Mouse (Mus musculus) lung, postnatal 0 days (tissue): ENCODE data around the gene Mical2. TPM values are rescaled to one million over a fixed set of nuclear protein-coding genes. Genes with fewer than 3 reads are reported as not detected.

Experiments used
- ATAC-seq: fragments of 200-750 bp; cut with Nextera tagmentation; 2 replicates; pipeline ENCODE4 v1.8.0; 2017; ENCODE audit warnings: moderate library complexity
- DNase-seq: peaks from one replicate; pipeline ENCODE4 v3.0.0-alpha.2; 2016; ENCODE audit warnings: low spot score
- H3K27ac ChIP-seq: fragments of 300-500 bp; sonication (generic); 2 replicates; pipeline ENCODE4 v1.5.1; 2014; ENCODE audit warnings: antibody characterized with exemption, mild to moderate bottlenecking, low read length, mixed read lengths
- H3K27me3 ChIP-seq: fragments of 300-500 bp; sonication (generic); replicated peaks from 2 replicates; pipeline ENCODE4 v1.6.1; 2014; ENCODE audit warnings: low read length, mixed read lengths; ENCODE audit not compliant: insufficient read depth
- H3K36me3 ChIP-seq: fragments of 300-500 bp; sonication (generic); 2 replicates; pipeline ENCODE4 v1.6.1; 2014; ENCODE audit warnings: low read length, mixed read lengths; ENCODE audit not compliant: insufficient read depth
- H3K4me1 ChIP-seq: fragments of 300-500 bp; sonication (generic); 2 replicates; pipeline ENCODE4 v1.6.1; 2014; ENCODE audit warnings: antibody characterized with exemption, low read depth, low read length, mixed read lengths; ENCODE audit not compliant: insufficient read depth
- H3K4me2 ChIP-seq: fragments of 300-500 bp; sonication (generic); replicated peaks from 2 replicates; pipeline ENCODE4 v1.6.1; 2014; ENCODE audit warnings: low read depth, mild to moderate bottlenecking, low read length, moderate library complexity, mixed read lengths
- H3K4me3 ChIP-seq: fragments of 300-500 bp; sonication (generic); 2 replicates; pipeline ENCODE4 v1.5.1; 2014; ENCODE audit warnings: low read depth, low read length
- H3K9ac ChIP-seq: fragments of 300-500 bp; sonication (generic); replicated peaks from 2 replicates; pipeline ENCODE4 v1.6.1; 2014; ENCODE audit warnings: low read depth, mild to moderate bottlenecking
- H3K9me3 ChIP-seq: fragments of 300-500 bp; sonication (generic); 2 replicates; pipeline ENCODE4 v1.6.1; 2016; ENCODE audit warnings: low read length, mixed read lengths
- CTCF ChIP-seq: IDR thresholded peaks from 2 replicates; pipeline ENCODE4 v1.5.1; 2016; ENCODE audit warnings: antibody characterized with exemption, mild to moderate bottlenecking
- EP300 ChIP-seq: IDR thresholded peaks from 2 replicates; pipeline ENCODE4 v1.6.1; 2016; ENCODE audit warnings: antibody characterized with exemption, mild to moderate bottlenecking, control low read depth
- WGBS: fragments of 180-500 bp; shearing (Covaris S2); extraction: QIAGEN DNeasy Blood & Tissue Kit; methylation state at CpG from one replicate; pipeline ENCODE4 v1.1.7; 2014; 5-methylcytosine and 5-hydroxymethylcytosine counted together
- polyA plus RNA-seq: library from polyadenylated mRNA; unstranded; fragments of >200 nt; fragmentation: Nextera tagmentation; extraction: Ambion mirVana; gene quantifications from 2 replicates; pipeline ENCODE4 v1.2.1, GENCODE M21; 2015

Gene Mical2
- polyA plus RNA-seq, 1 experiment from 2014 or later = 19.7 TPM

DNA sequence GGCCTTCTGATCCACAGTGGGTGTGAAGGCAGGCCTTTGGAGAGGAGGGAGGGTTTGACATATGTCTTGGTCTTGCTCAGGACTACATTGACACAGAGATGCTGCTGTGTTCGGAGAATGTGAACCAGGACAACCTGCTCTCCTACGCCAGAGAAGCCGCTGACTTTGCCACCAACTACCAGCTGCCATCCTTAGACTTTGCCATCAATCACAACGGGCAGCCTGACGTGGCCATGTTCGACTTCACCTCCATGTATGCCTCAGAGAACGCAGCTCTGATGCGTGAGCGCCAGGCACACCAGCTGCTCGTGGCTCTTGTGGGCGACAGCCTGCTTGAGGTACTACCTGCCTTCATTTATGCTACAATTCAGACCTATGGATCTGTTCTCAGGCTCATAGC lies 92.7 kb downstream of the Mical2 start:
- TF ChIP-seq EP300 (no peak), CTCF (no peak)
- no peak for ATAC-seq
- Histone ChIP-seq H3K9ac (no peak overlapping the region), H3K4me2 (no peak overlapping the region), H3K4me1 (no peaks in the 10 kb centered on the region), H3K4me3 (no peak overlapping the region), H3K9me3 (no peaks in the 10 kb centered on the region), H3K27me3 (no peaks in the 10 kb centered on the region), H3K27ac (no peak overlapping the region), H3K36me3 (peaks cover 40% of the 10 kb centered on the region)
- WGBS = 95% methylated on average over 11 of the region's 11 CpGs
- DNase-seq = no peak

DNA sequence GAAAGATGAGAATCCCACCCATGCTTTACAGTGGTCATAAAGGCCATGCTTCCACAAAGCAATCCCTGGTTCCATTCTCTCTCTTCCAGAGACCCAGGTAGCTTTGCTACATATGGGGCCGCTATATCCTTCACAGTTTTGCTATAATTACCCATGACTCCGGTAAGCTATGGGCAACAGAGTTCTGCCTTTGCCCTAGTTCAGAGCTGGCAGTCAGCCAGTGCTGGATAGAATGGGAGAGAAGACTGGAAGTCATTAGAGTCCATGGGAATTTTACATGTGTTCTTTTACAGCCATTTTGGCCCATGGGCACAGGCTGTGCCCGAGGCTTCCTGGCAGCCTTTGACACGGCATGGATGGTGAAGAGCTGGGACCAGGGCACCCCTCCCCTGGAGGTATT lies 93.8 kb downstream of the Mical2 start:
- ATAC-seq (no peak), DNase-seq (no peak)
- Histone ChIP-seq H3K9me3 (no peaks in the 10 kb centered on the region), H3K4me2 (no peak overlapping the region), H3K4me1 (no peaks in the 10 kb centered on the region), H3K27me3 (no peaks in the 10 kb centered on the region), H3K9ac (no peak overlapping the region), H3K4me3 (no peak overlapping the region), H3K27ac (no peak overlapping the region), H3K36me3 (peaks cover 45% of the 10 kb centered on the region)
- 72% methylated on average over 4 of the region's 4 CpGs for WGBS
- no peak for TF ChIP-seq EP300
- TF ChIP-seq CTCF = no peak

DNA sequence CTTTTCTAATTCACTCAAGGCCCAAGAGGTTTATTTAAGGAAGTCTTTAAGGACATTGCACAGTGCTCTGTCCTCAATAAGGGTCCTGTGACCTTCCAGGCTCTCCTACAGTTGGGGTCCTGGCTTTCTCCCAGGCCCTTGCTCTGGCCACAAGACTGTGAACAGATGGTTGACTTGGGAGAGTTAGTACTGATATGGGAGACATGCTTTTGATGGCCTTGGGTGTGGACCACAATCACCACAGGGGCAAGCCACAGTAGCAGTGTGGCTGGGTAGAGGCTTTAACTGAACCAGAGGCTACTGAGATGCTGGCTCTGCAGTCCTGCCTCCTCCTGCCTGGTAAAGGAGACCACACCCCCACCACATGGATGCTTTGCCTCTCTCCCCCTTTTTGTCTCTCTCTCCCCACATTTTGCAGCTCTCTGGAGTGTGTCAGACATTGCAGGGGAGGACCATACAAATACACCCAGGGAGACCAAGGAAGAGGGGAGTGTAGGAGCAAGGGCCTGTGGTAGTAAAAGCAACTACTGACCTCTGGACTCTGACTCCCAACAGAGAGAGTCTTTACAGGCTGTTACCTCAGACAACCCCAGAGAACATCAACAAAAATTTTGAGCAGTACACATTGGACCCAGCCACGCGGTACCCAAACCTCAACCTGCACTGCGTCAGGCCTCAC lies 94.5 kb downstream of the Mical2 start:
- Histone ChIP-seq H3K4me2 (no peak overlapping the region), H3K9me3 (no peaks in the 10 kb centered on the region), H3K36me3 (peaks cover 44% of the 10 kb centered on the region), H3K4me3 (no peak overlapping the region), H3K4me1 (no peaks in the 10 kb centered on the region), H3K27me3 (no peaks in the 10 kb centered on the region), H3K9ac (no peak overlapping the region), H3K27ac (no peak overlapping the region)
- no peak for DNase-seq
- WGBS = 96% methylated on average over 3 of the region's 3 CpGs
- no peak for TF ChIP-seq EP300
- no peak for TF ChIP-seq CTCF
- ATAC-seq = no peak

DNA sequence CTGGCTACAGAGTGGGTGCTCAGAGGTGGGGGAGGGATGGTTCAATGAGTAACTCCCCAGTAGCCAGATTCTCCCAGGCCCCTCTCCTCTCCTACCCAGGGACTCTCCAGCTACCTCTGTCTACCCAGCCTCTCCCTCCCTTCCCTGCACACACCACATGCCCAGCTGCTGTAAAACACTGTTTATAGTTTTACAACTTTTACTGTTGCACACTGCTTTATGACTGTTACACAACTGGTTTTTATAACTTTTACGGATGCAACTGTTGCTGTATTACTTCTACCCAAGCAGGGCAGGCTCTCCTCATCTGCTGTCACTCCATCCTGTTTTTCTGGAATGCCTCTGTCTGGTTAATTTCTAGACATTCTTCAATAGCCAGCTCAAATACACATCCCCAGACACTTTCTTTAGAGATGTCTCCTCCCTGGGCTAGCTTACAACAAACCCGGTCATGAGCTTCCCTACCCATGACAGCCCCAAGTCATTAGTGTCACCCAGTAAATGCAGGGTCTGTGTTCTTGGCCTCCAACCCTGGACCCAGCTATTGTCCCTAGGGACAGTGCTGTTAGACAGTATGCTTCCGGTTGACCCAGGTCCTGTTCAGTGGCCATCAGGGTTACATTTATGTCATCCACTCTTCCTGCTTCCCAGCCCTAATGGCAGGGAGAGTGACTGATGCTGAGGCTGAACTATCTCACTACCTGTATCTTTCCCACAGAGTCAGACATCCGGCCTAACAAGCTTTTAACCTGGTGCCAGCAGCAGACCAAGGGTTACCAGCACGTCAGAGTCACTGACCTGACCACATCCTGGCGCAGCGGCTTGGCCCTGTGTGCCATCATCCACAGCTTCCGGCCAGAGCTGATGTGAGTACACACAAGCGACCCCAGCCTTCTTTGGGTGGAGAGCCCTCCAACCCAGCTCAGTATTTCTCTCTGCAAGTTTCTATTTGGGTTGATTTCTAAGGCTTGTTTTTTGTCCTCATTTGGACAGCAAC lies 96.4 kb downstream of the Mical2 start:
- no peak overlapping the region for H3K9ac ChIP-seq
- no peaks in the 10 kb centered on the region for H3K27me3 ChIP-seq
- no peaks in the 10 kb centered on the region for H3K4me1 ChIP-seq
- H3K9me3 ChIP-seq = no peaks in the 10 kb centered on the region
- H3K36me3 ChIP-seq = peaks cover 41% of the 10 kb centered on the region
- ATAC-seq (peak; percentile 63), DNase-seq (peak; percentile 50)
- no peak for TF ChIP-seq CTCF
- peak; percentile 20; the same call in 1 of the 2 replicates for TF ChIP-seq EP300
- WGBS = 67% methylated on average over 9 of the region's 9 CpGs
- no peak overlapping the region for H3K4me2 ChIP-seq
- no peak overlapping the region for H3K27ac ChIP-seq
- no peak overlapping the region for H3K4me3 ChIP-seq

DNA sequence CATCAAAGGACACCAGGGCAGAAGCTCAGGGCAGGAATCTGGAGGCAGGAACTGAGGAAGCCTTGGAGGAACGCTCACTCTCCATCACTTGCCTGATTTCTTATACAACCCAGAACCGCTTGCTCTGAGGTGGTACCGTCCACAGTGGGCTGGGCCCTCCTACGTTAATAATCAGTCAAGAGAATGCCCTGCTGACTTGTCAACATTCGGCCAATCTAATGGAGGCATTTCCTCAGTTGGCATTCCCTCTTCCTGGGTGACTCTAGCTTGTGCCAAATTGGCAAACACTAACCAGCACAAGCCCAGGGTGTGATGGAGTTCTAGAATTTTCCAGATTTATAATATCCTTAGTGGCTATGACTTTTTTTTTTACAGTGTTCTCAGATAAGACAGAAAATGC lies 98.9 kb downstream of the Mical2 start:
- Histone ChIP-seq H3K4me2 (no peak overlapping the region), H3K4me3 (no peak overlapping the region), H3K36me3 (peaks cover 36% of the 10 kb centered on the region), H3K4me1 (no peaks in the 10 kb centered on the region), H3K27ac (no peak overlapping the region), H3K9ac (no peak overlapping the region), H3K27me3 (no peaks in the 10 kb centered on the region), H3K9me3 (no peaks in the 10 kb centered on the region)
- no peak for DNase-seq
- no peak for TF ChIP-seq EP300
- no peak for TF ChIP-seq CTCF
- 93% methylated on average over 5 of the region's 5 CpGs for WGBS
- ATAC-seq = no peak

DNA sequence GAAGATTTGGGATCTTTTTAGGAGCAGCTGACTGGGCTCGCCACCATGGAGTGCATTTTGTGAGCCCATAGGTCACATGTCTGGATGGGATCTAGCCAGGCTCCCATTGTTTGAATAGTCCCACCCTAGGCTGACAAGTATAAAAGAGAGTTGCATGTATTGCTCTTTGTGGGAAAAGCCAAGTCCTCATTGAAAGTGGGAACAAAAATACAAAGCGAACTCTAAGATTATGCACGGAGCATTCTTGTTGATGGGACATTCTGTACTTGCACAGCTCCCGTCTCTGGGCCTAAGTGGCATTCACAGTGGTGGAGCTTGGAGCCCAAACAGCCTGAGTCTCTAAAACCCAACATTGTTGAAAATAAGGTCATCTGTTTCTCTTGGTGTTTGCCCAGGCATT lies 101.2 kb downstream of the Mical2 start:
- H3K27ac ChIP-seq = peak overlapping the region; percentile 55; the same call in 1 of the 2 replicates

More for the DNA sequence above, 101.2 kb downstream of the Mical2 start:
- 57% methylated on average over 4 of the region's 4 CpGs for WGBS
- peaks cover 28% of the 10 kb centered on the region for H3K36me3 ChIP-seq
- ATAC-seq (peak; percentile 50), DNase-seq (peak; percentile 31)
- no peak overlapping the region for H3K9ac ChIP-seq
- TF ChIP-seq EP300 = peak; percentile 88
- no peak for TF ChIP-seq CTCF
- H3K27me3 ChIP-seq = no peaks in the 10 kb centered on the region
- no peak overlapping the region for H3K4me2 ChIP-seq
- no peaks in the 10 kb centered on the region for H3K4me1 ChIP-seq
- H3K9me3 ChIP-seq = no peaks in the 10 kb centered on the region
- H3K4me3 ChIP-seq = no peak overlapping the region
